Mouse (Mus musculus): ENCODE measurements at regions not wholly inside any gene's neighbourhood (a gene's known extent, or its start where the extent isn't known, plus 50 kb on each side); places are given as distances from the start of the nearest gene placed in this dataset.

DNA sequence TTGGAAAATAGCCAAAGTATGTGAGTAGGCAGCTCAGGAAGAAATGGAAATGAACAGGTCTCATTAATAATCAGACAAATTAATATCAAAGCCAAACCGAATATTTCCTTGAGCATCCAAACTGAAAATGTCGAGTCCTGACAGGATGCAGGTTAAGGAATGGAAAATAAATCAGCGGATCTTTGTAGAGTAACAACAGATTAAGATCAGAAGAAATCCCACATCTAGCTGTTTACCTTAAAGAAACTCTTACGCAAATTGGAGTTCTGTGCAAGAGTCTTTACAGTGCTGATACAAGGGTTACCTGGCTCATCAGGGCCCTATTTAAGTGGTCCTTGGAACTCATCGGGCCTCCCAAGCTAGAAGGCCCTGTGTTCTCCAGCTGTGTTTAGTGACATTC lies 92.0 kb downstream of the Gm19935 start:
- no peak overlapping the region for H3K4me3 ChIP-seq (ENCODE audit: low read length)
- H3K4me1 ChIP-seq (replicated peaks; ENCODE audit: control insufficient read depth, insufficient read depth, low read length): no peaks in the 10 kb centered on the region
- ATAC-seq (ENCODE audit: low read depth): no peak
- no peak overlapping the region for H3K27ac ChIP-seq (ENCODE audit: low read length)
- H3K9me3 ChIP-seq (ENCODE audit: control insufficient read depth, low read length): no peaks in the 10 kb centered on the region
- no peaks in the 10 kb centered on the region for H3K27me3 ChIP-seq (ENCODE audit: control insufficient read depth, insufficient read depth, low read depth, low read length)
- H3K4me2 ChIP-seq (ENCODE audit: low read depth, low read length): no peak overlapping the region
- WGBS: 80% methylated on average over 5 of the region's 5 CpGs
- no peaks in the 10 kb centered on the region for H3K36me3 ChIP-seq (ENCODE audit: control insufficient read depth, insufficient read depth, low read length)
- H3K9ac ChIP-seq (ENCODE audit: low read length): no peak overlapping the region

DNA sequence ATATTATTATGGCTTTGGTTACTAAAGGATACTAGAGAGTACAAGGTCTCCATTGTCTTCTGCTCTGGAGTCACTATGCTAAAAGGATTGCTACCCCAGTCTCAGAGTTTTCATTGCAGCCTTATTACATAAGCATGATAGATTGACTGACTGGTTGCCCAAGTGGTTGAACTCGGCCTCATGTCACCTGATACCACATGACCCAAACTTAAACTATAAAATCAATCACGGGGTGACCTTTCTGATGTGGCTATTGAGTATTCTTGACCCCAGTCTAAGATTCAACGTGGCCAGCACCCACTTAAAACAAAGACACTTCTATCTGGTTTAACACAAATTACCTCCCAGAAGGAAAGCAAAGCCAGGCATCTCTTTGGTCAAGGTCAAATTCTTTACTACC lies 100.8 kb downstream of the Gm19935 start:
- no peak for ATAC-seq (ENCODE audit: low read depth)

DNA sequence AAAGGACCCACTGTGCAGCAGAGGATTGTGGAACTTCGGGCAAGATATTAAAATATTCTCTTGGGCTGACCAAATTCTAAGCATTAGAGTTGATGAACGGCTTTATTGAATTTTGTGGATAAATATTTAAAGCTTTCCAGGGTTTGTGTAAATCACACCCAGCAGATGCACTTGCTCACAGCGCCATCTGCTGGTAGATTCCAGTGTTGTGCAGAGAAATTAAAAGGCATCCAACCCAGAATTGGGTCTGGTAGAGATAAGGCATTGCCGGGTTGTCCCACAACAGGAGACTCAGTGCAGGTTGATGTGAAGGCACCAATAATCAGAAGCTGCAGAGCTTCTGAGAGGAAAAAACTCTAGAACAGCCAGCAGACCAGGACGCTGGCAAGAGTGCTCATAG lies 108.7 kb downstream of the Gm19935 start:
- 9% methylated on average over 5 of the region's 5 CpGs for WGBS

More for the DNA sequence above, 100.8 kb downstream of the Gm19935 start:
- 20% methylated on average over 3 of the region's 3 CpGs for WGBS
- H3K27ac ChIP-seq (ENCODE audit: low read length): no peak overlapping the region
- no peaks in the 10 kb centered on the region for H3K4me1 ChIP-seq (replicated peaks; ENCODE audit: control insufficient read depth, insufficient read depth, low read length)
- H3K4me2 ChIP-seq (ENCODE audit: low read depth, low read length): no peak overlapping the region
- H3K27me3 ChIP-seq (ENCODE audit: control insufficient read depth, insufficient read depth, low read depth, low read length): no peaks in the 10 kb centered on the region
- no peak overlapping the region for H3K4me3 ChIP-seq (ENCODE audit: low read length)
- no peaks in the 10 kb centered on the region for H3K9me3 ChIP-seq (ENCODE audit: control insufficient read depth, low read length)
- no peak overlapping the region for H3K9ac ChIP-seq (ENCODE audit: low read length)
- no peaks in the 10 kb centered on the region for H3K36me3 ChIP-seq (ENCODE audit: control insufficient read depth, insufficient read depth, low read length)

DNA sequence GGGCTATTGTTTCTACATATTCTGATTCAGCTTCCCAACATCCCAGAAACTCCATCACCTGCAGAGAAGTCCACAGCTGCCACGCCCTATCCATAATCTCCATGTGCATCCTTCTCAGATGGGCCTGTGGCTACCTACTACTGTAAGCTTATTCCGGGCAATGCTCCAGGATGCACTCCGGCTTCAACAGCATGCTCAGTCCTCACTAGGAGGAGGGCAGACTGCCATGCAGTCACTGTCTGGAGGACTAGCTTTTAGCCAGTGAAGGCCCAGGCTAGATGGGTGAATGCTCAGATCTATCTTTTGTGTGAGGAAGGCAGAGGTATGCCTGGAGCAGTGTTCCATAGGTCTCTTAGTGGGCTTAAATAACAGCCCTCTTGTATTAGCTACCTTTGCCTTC lies 124.7 kb downstream of the Gm19935 start:
- no peaks in the 10 kb centered on the region for H3K9me3 ChIP-seq (ENCODE audit: control insufficient read depth, low read length)
- no peak for ATAC-seq (ENCODE audit: low read depth)
- whole genome bisulfite sequencing: 88% methylated on average over 3 of the region's 3 CpGs
- H3K4me2 ChIP-seq (ENCODE audit: low read depth, low read length): no peak overlapping the region
- no peak overlapping the region for H3K4me3 ChIP-seq (ENCODE audit: low read length)
- no peaks in the 10 kb centered on the region for H3K4me1 ChIP-seq (replicated peaks; ENCODE audit: control insufficient read depth, insufficient read depth, low read length)
- H3K27me3 ChIP-seq (ENCODE audit: control insufficient read depth, insufficient read depth, low read depth, low read length): no peaks in the 10 kb centered on the region
- no peak overlapping the region for H3K27ac ChIP-seq (ENCODE audit: low read length)
- no peaks in the 10 kb centered on the region for H3K36me3 ChIP-seq (ENCODE audit: control insufficient read depth, insufficient read depth, low read length)
- H3K9ac ChIP-seq (ENCODE audit: low read length): no peak overlapping the region

More for the DNA sequence above, 108.7 kb downstream of the Gm19935 start:
- H3K9me3 ChIP-seq (ENCODE audit: control insufficient read depth, low read length): no peaks in the 10 kb centered on the region
- ATAC-seq (ENCODE audit: low read depth): no peak
- no peaks in the 10 kb centered on the region for H3K4me1 ChIP-seq (replicated peaks; ENCODE audit: control insufficient read depth, insufficient read depth, low read length)
- no peaks in the 10 kb centered on the region for H3K36me3 ChIP-seq (ENCODE audit: control insufficient read depth, insufficient read depth, low read length)
- no peaks in the 10 kb centered on the region for H3K27me3 ChIP-seq (ENCODE audit: control insufficient read depth, insufficient read depth, low read depth, low read length)
- H3K9ac ChIP-seq (ENCODE audit: low read length): no peak overlapping the region
- no peak overlapping the region for H3K4me3 ChIP-seq (ENCODE audit: low read length)
- no peak overlapping the region for H3K27ac ChIP-seq (ENCODE audit: low read length)
- H3K4me2 ChIP-seq (ENCODE audit: low read depth, low read length): no peak overlapping the region

DNA sequence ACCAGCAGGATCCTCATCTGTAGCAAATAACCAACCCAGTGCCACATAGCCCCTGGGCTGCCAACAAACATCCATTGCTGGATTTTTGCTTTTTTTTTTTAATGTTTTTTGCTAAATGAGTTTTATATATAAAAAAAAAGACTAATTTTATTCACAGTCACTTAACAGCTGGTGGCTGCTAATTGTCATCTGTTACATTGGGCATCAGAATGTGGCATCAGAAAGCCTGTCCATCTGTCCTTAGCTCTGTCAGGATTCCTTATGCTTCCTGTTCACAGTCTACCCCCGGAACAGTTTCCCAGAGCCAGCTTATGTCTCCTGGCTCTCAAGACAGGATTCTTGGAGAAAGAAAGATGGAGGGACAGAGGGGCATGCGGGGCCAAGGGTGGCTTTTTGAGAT lies 132.1 kb downstream of the Gm19935 start:
- no peaks in the 10 kb centered on the region for H3K36me3 ChIP-seq (ENCODE audit: control insufficient read depth, insufficient read depth, low read length)
- no peak overlapping the region for H3K4me3 ChIP-seq (ENCODE audit: low read length)
- no peak overlapping the region for H3K9ac ChIP-seq (ENCODE audit: low read length)
- 82% methylated on average over 2 of the region's 2 CpGs for WGBS
- ATAC-seq (ENCODE audit: low read depth): no peak
- H3K4me1 ChIP-seq (replicated peaks; ENCODE audit: control insufficient read depth, insufficient read depth, low read length): no peaks in the 10 kb centered on the region
- no peaks in the 10 kb centered on the region for H3K27me3 ChIP-seq (ENCODE audit: control insufficient read depth, insufficient read depth, low read depth, low read length)
- H3K4me2 ChIP-seq (ENCODE audit: low read depth, low read length): no peak overlapping the region
- H3K9me3 ChIP-seq (ENCODE audit: control insufficient read depth, low read length): no peaks in the 10 kb centered on the region
- no peak overlapping the region for H3K27ac ChIP-seq (ENCODE audit: low read length)

DNA sequence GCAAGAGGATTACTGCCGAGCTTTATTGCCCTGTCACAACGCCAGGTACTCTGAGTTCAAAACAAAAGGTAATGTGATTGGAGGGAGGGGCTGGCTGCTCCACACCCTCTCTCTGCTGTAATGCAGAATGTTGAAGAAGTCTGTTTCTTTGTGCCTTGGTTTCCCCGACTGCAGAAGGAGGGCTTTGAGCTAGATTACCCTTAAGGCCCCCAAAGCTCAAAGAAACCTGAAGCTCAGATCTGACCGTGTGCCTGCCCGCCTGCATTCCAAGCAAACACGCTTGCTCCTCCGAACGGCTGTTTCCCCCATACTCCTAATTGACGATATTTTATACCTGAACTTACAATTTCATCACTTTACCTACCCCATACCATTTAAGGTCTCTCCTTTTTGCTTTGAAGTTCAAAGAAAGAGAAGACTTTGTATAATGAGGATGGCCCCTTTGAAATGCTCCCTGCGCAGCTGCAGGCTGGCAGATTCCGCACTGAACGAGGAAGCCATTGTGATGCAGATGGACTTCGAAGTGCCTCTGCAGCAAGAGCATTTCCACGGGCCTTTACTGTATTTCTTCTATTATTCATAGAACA lies 146.6 kb downstream of the Gm19935 start:
- WGBS: 2% methylated on average over 14 of the region's 14 CpGs
- H3K27me3 ChIP-seq (ENCODE audit: control insufficient read depth, insufficient read depth, low read depth, low read length): no peaks in the 10 kb centered on the region
- ATAC-seq (ENCODE audit: low read depth): no peak
- peak overlapping the region; percentile 57 for H3K4me2 ChIP-seq (ENCODE audit: low read depth, low read length)
- no peaks in the 10 kb centered on the region for H3K9me3 ChIP-seq (ENCODE audit: control insufficient read depth, low read length)
- H3K4me1 ChIP-seq (replicated peaks; ENCODE audit: control insufficient read depth, insufficient read depth, low read length): no peaks in the 10 kb centered on the region
- H3K27ac ChIP-seq (ENCODE audit: low read length): no peak overlapping the region
- H3K36me3 ChIP-seq (ENCODE audit: control insufficient read depth, insufficient read depth, low read length): no peaks in the 10 kb centered on the region
- peak overlapping the region; percentile 37 for H3K4me3 ChIP-seq (ENCODE audit: low read length)
- peak overlapping the region; percentile 52 for H3K9ac ChIP-seq (ENCODE audit: low read length)

DNA sequence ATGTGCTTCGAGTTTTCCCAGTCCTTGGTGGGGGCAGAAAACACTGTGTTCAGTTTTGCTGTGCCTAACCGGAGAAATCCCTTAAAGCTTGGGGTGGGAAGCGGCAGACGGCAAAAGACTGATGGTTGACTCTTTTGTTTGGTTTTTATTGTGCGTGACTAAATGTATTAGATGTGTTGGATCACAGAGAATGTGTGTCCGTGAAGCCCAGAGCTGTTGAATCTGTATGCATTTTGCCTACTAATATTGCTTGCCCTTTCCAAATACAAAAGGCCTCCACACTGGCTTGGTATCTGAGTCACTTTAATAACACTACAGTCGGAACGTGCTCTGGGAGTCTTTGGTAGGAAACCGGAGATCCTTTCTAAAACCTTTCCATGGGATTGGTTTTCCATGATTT lies 147.8 kb downstream of the Gm19935 start:
- Histone ChIP-seq H3K4me2 (ENCODE audit: low read depth, low read length) (no peak overlapping the region), H3K4me3 (ENCODE audit: low read length) (no peak overlapping the region), H3K4me1 (replicated peaks; ENCODE audit: control insufficient read depth, insufficient read depth, low read length) (no peaks in the 10 kb centered on the region), H3K27ac (ENCODE audit: low read length) (no peak overlapping the region), H3K36me3 (ENCODE audit: control insufficient read depth, insufficient read depth, low read length) (no peaks in the 10 kb centered on the region), H3K27me3 (ENCODE audit: control insufficient read depth, insufficient read depth, low read depth, low read length) (no peaks in the 10 kb centered on the region), H3K9me3 (ENCODE audit: control insufficient read depth, low read length) (no peaks in the 10 kb centered on the region), H3K9ac (ENCODE audit: low read length) (no peak overlapping the region)
- WGBS: 70% methylated on average over 9 of the region's 9 CpGs
- ATAC-seq (ENCODE audit: low read depth): no peak

DNA sequence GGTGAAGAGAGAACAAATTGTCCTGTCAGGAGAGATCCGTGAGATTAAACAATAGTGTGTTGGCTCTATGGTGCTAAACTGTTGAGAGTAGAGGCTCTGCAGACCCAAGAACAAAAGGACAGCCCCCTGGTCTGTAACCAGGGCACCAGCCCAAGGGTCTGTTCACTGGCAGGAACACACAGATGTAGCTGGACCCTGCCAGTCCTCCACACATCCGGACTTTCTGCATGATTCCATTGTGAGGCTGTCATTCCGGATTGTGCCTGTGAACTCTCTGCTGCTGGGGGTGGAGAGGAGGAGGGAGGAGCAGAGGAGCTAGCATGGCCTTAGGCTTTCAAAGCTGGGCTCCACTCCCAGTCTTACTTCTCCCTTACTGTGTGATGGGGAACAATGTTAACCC lies 158.1 kb downstream of the Gm19935 start:
- no peaks in the 10 kb centered on the region for H3K27me3 ChIP-seq (ENCODE audit: control insufficient read depth, insufficient read depth, low read depth, low read length)
- H3K9me3 ChIP-seq (ENCODE audit: control insufficient read depth, low read length): peaks cover 5% of the 10 kb centered on the region
- peaks cover 6% of the 10 kb centered on the region; the same call in 1 of the 2 replicates for H3K4me1 ChIP-seq (replicated peaks; ENCODE audit: control insufficient read depth, insufficient read depth, low read length)
- H3K4me3 ChIP-seq (ENCODE audit: low read length): no peak overlapping the region
- WGBS: 8% methylated on average over 3 of the region's 3 CpGs
- H3K4me2 ChIP-seq (ENCODE audit: low read depth, low read length): no peak overlapping the region
- no peak overlapping the region for H3K27ac ChIP-seq (ENCODE audit: low read length)
- no peaks in the 10 kb centered on the region for H3K36me3 ChIP-seq (ENCODE audit: control insufficient read depth, insufficient read depth, low read length)
- H3K9ac ChIP-seq (ENCODE audit: low read length): no peak overlapping the region
- ATAC-seq (ENCODE audit: low read depth): peak; percentile 76

DNA sequence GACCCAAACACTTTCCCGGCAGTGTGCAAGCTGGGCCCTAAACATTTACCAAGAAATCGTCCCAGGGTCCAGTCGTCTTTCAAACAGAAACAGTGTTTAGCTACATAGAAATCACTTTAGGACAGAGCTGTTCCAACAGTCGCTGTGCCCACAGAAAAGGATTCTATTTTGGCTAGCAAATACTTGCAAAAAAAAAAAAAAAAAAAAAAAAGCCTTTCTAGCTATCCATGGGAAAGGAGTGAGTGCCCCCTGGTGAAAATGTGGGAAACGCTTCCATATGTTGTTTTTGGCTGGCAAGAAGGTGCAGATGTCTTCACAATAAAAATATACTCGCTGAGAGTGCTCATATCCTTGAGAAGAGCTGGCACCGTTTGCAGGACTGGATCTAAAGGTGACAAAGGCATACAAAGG lies 159.5 kb downstream of the Gm19935 start:
- Histone ChIP-seq H3K9ac (ENCODE audit: low read length) (no peak overlapping the region), H3K4me3 (ENCODE audit: low read length) (no peak overlapping the region), H3K4me1 (replicated peaks; ENCODE audit: control insufficient read depth, insufficient read depth, low read length) (peaks cover 6% of the 10 kb centered on the region; the same call in 1 of the 2 replicates), H3K4me2 (ENCODE audit: low read depth, low read length) (no peak overlapping the region), H3K27me3 (ENCODE audit: control insufficient read depth, insufficient read depth, low read depth, low read length) (no peaks in the 10 kb centered on the region), H3K36me3 (ENCODE audit: control insufficient read depth, insufficient read depth, low read length) (no peaks in the 10 kb centered on the region), H3K9me3 (ENCODE audit: control insufficient read depth, low read length) (peaks cover 5% of the 10 kb centered on the region), H3K27ac (ENCODE audit: low read length) (no peak overlapping the region)
- 18% methylated on average over 7 of the region's 7 CpGs for WGBS
- no peak for ATAC-seq (ENCODE audit: low read depth)

DNA sequence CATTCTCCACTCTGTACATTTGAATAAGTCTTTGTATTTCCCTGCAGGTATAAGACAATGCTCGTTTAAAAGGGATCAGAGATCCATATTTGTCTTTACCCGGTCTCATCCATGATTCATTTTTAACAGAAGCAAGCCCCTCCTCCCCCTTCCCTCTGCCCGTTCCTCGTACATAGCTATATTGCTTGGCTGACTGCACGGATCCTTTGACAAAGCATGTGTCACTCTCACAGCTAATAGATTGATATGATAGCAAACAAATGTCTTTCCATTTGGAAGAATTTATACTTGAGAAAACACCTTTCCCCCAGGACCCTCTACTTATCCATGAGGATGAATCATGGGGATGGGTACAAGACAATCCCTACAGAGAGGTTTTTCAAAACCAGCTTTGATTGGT lies 160.1 kb downstream of the Gm19935 start:
- H3K36me3 ChIP-seq (ENCODE audit: control insufficient read depth, insufficient read depth, low read length): no peaks in the 10 kb centered on the region
- no peak overlapping the region for H3K4me2 ChIP-seq (ENCODE audit: low read depth, low read length)
- no peak for ATAC-seq (ENCODE audit: low read depth)
- 62% methylated on average over 5 of the region's 5 CpGs for WGBS
- no peaks in the 10 kb centered on the region for H3K27me3 ChIP-seq (ENCODE audit: control insufficient read depth, insufficient read depth, low read depth, low read length)
- H3K27ac ChIP-seq (ENCODE audit: low read length): no peak overlapping the region
- H3K9me3 ChIP-seq (ENCODE audit: control insufficient read depth, low read length): peaks cover 5% of the 10 kb centered on the region
- no peak overlapping the region for H3K4me3 ChIP-seq (ENCODE audit: low read length)
- no peak overlapping the region for H3K9ac ChIP-seq (ENCODE audit: low read length)
- H3K4me1 ChIP-seq (replicated peaks; ENCODE audit: control insufficient read depth, insufficient read depth, low read length): peaks cover 6% of the 10 kb centered on the region; the same call in 1 of the 2 replicates

Measured in lung, embryonic 16.5 days (tissue).